Mouse (Mus musculus): ENCODE data around the gene Mief1. TPM values are rescaled to one million over a fixed set of nuclear protein-coding genes. Genes with fewer than 3 reads are reported as not detected.

The Mief1 gene
- total and polyA plus RNA-seq, 2 experiments from 2014 or later, result 20.3 to 51.1 TPM

- DNase-seq (ENCODE audit: low spot score), result no peak
- WGBS, result 65% methylated on average over 2 of the region's 2 CpGs
Observed at GRCm38 (mm10) chr15:80199556-80199955, 34.3 kb upstream of the Mief1 start.

GRCm38 (mm10) chr15:80202111-80202775, 31.6 kb upstream of the Mief1 start:
- Histone ChIP-seq H3K4me3 (ENCODE audit: low read length) (no peak overlapping the region), H3K4me1 (ENCODE audit: insufficient read depth, low read length) (no peaks in the 10 kb centered on the region), H3K27me3 (ENCODE audit: insufficient read depth, low read length) (no peaks in the 10 kb centered on the region), H3K9ac (replicated peaks; ENCODE audit: low read length) (no peak overlapping the region), H3K4me2 (ENCODE audit: low read depth, low read length) (no peak overlapping the region), H3K9me3 (ENCODE audit: low read length) (no peaks in the 10 kb centered on the region), H3K27ac (no peak overlapping the region), H3K36me3 (ENCODE audit: insufficient read depth, low read length) (no peaks in the 10 kb centered on the region)
- DNase-seq (ENCODE audit: low spot score) (no peak), ATAC-seq (no peak)
- TF ChIP-seq CTCF (IDR thresholded peaks at IDR 0.05; ENCODE audit: low read depth), result no peak
- 71% methylated on average over 6 of the region's 6 CpGs for WGBS

More at GRCm38 (mm10) chr15:80199556-80199955, 34.3 kb upstream of the Mief1 start:
- TF ChIP-seq CTCF (IDR thresholded peaks at IDR 0.05; ENCODE audit: low read depth), result no peak
- no peak for ATAC-seq
- Histone ChIP-seq H3K27me3 (ENCODE audit: insufficient read depth, low read length) (no peaks in the 10 kb centered on the region), H3K9ac (replicated peaks; ENCODE audit: low read length) (no peak overlapping the region), H3K4me3 (ENCODE audit: low read length) (no peak overlapping the region), H3K9me3 (ENCODE audit: low read length) (no peaks in the 10 kb centered on the region), H3K36me3 (ENCODE audit: insufficient read depth, low read length) (no peaks in the 10 kb centered on the region), H3K27ac (no peak overlapping the region), H3K4me2 (ENCODE audit: low read depth, low read length) (no peak overlapping the region), H3K4me1 (ENCODE audit: insufficient read depth, low read length) (no peaks in the 10 kb centered on the region)

GRCm38 (mm10) chr15:80203406-80203805, 30.4 kb upstream of the Mief1 start:
- WGBS, result 44% methylated on average over 4 of the region's 4 CpGs
- H3K27me3 ChIP-seq (ENCODE audit: insufficient read depth, low read length), result no peaks in the 10 kb centered on the region
- H3K4me3 ChIP-seq (ENCODE audit: low read length), result no peak overlapping the region
- no peak for TF ChIP-seq CTCF (IDR thresholded peaks at IDR 0.05; ENCODE audit: low read depth)
- H3K4me2 ChIP-seq (ENCODE audit: low read depth, low read length), result no peak overlapping the region
- H3K36me3 ChIP-seq (ENCODE audit: insufficient read depth, low read length), result no peaks in the 10 kb centered on the region
- H3K4me1 ChIP-seq (ENCODE audit: insufficient read depth, low read length), result no peaks in the 10 kb centered on the region
- no peak for DNase-seq (ENCODE audit: low spot score)
- H3K9ac ChIP-seq (replicated peaks; ENCODE audit: low read length), result no peak overlapping the region
- H3K27ac ChIP-seq, result no peak overlapping the region
- no peak for ATAC-seq
- H3K9me3 ChIP-seq (ENCODE audit: low read length), result no peaks in the 10 kb centered on the region

- Histone ChIP-seq H3K9me3 (ENCODE audit: low read length) (no peaks in the 10 kb centered on the region), H3K4me2 (ENCODE audit: low read depth, low read length) (no peak overlapping the region), H3K27me3 (ENCODE audit: insufficient read depth, low read length) (no peaks in the 10 kb centered on the region), H3K27ac (no peak overlapping the region), H3K36me3 (ENCODE audit: insufficient read depth, low read length) (peaks cover 1% of the 10 kb centered on the region; the same call in 1 of the 2 replicates), H3K4me1 (ENCODE audit: insufficient read depth, low read length) (no peaks in the 10 kb centered on the region), H3K4me3 (ENCODE audit: low read length) (no peak overlapping the region), H3K9ac (replicated peaks; ENCODE audit: low read length) (no peak overlapping the region)
- ATAC-seq, result no peak
- DNase-seq (ENCODE audit: low spot score), result no peak
- 88% methylated on average over 3 of the region's 3 CpGs for WGBS
- no peak for TF ChIP-seq CTCF (IDR thresholded peaks at IDR 0.05; ENCODE audit: low read depth)
Observed at GRCm38 (mm10) chr15:80206057-80206565, 27.7 kb upstream of the Mief1 start.

- H3K9me3 ChIP-seq (ENCODE audit: low read length), result no peaks in the 10 kb centered on the region
- no peak for TF ChIP-seq CTCF (IDR thresholded peaks at IDR 0.05; ENCODE audit: low read depth)
- DNase-seq (ENCODE audit: low spot score) (no peak), ATAC-seq (no peak)
- H3K4me1 ChIP-seq (ENCODE audit: insufficient read depth, low read length), result no peaks in the 10 kb centered on the region
- H3K27ac ChIP-seq, result no peak overlapping the region
- 28% methylated on average over 4 of the region's 4 CpGs for WGBS
- no peaks in the 10 kb centered on the region for H3K27me3 ChIP-seq (ENCODE audit: insufficient read depth, low read length)
- peaks cover 18% of the 10 kb centered on the region for H3K36me3 ChIP-seq (ENCODE audit: insufficient read depth, low read length)
- no peak overlapping the region for H3K4me2 ChIP-seq (ENCODE audit: low read depth, low read length)
- H3K9ac ChIP-seq (replicated peaks; ENCODE audit: low read length), result no peak overlapping the region
- H3K4me3 ChIP-seq (ENCODE audit: low read length), result no peak overlapping the region
Observed at GRCm38 (mm10) chr15:80208446-80208845, 25.4 kb upstream of the Mief1 start.

GRCm38 (mm10) chr15:80213688-80214087, 20.1 kb upstream of the Mief1 start:
- Histone ChIP-seq H3K4me3 (ENCODE audit: low read length) (no peak overlapping the region), H3K27me3 (ENCODE audit: insufficient read depth, low read length) (no peaks in the 10 kb centered on the region), H3K9ac (replicated peaks; ENCODE audit: low read length) (no peak overlapping the region), H3K9me3 (ENCODE audit: low read length) (no peaks in the 10 kb centered on the region), H3K36me3 (ENCODE audit: insufficient read depth, low read length) (peaks cover 25% of the 10 kb centered on the region), H3K4me1 (ENCODE audit: insufficient read depth, low read length) (no peaks in the 10 kb centered on the region), H3K4me2 (ENCODE audit: low read depth, low read length) (no peak overlapping the region), H3K27ac (no peak overlapping the region)
- ATAC-seq (no peak), DNase-seq (ENCODE audit: low spot score) (no peak)
- no peak for TF ChIP-seq CTCF (IDR thresholded peaks at IDR 0.05; ENCODE audit: low read depth)

Data from hindbrain, postnatal 0 days (tissue).